Mouse (Mus musculus) liver, embryonic 14.5 days (tissue): ENCODE data around the gene Ncan. TPM values are rescaled to one million over a fixed set of nuclear protein-coding genes. Genes with fewer than 3 reads are reported as not detected.

Experiments
- ATAC-seq: fragments of 200-750 bp; cut with Nextera tagmentation; 2 replicates; pipeline ENCODE4 v1.8.0; 2017; ENCODE audit warnings: moderate number of reproducible peaks, mild to moderate bottlenecking, moderate library complexity; ENCODE audit not compliant: insufficient read depth
- DNase-seq, 3 experiments: peaks; one replicate each; pipeline ENCODE4 v3.0.0-alpha.2; 2012 to 2013; ENCODE audit warnings: low read depth in 3 of 3, low spot score in 3 of 3
- H3K27ac ChIP-seq: fragments of 300-500 bp; sonication (generic); 2 replicates; pipeline ENCODE4 v1.5.1; 2014; ENCODE audit warnings: moderate library complexity, mild to moderate bottlenecking, control low read depth, inconsistent platforms
- H3K27me3 ChIP-seq: fragments of 300-500 bp; sonication (generic); 2 replicates; pipeline ENCODE4 v1.6.1; 2014; ENCODE audit warnings: mild to moderate bottlenecking, low read length, moderate library complexity; ENCODE audit not compliant: control insufficient read depth, insufficient read depth
- H3K36me3 ChIP-seq: fragments of 300-500 bp; sonication (generic); replicated peaks from 2 replicates; pipeline ENCODE4 v1.6.1; 2014; ENCODE audit warnings: low read depth; ENCODE audit not compliant: control insufficient read depth, insufficient read depth
- H3K4me1 ChIP-seq, 2 experiments: fragments of 200-500 bp in 1 of 2; fragments of 300-500 bp in 1 of 2; sonication (generic) in 1 of 2; replicated peaks; 2 replicates each; pipeline ENCODE4 v1.6.1; 2012 to 2014; ENCODE audit warnings: antibody characterized with exemption in 1 of 2, inconsistent platforms in 1 of 2, low read length in 1 of 2; ENCODE audit not compliant: control insufficient read depth in 2 of 2, insufficient read depth in 2 of 2
- H3K4me2 ChIP-seq: fragments of 300-500 bp; sonication (generic); 2 replicates; pipeline ENCODE4 v1.6.1; 2014; ENCODE audit warnings: low read depth, mild to moderate bottlenecking, control low read depth, moderate library complexity
- H3K4me3 ChIP-seq, 2 experiments: fragments of 200-500 bp in 1 of 2; fragments of 300-500 bp in 1 of 2; sonication (generic) in 1 of 2; 2 replicates each; pipeline ENCODE4 v1.5.1; 2012 to 2014; ENCODE audit warnings: low read depth in 2 of 2, low read length in 2 of 2, mild to moderate bottlenecking in 2 of 2, control low read depth in 1 of 2, inconsistent platforms in 1 of 2, moderate library complexity in 1 of 2; ENCODE audit not compliant: insufficient read depth in 1 of 2
- H3K9ac ChIP-seq: fragments of 300-500 bp; sonication (generic); replicated peaks from 2 replicates; pipeline ENCODE4 v1.6.1; 2014; ENCODE audit warnings: mild to moderate bottlenecking, control low read depth, moderate library complexity
- H3K9me3 ChIP-seq: fragments of 300-500 bp; sonication (generic); 2 replicates; pipeline ENCODE4 v1.6.1; 2016; ENCODE audit warnings: low read length, mixed read lengths; ENCODE audit not compliant: control insufficient read depth
- EP300 ChIP-seq: IDR thresholded peaks from 2 replicates; pipeline ENCODE4 v1.6.1; 2016; ENCODE audit warnings: antibody characterized with exemption, low read depth
- WGBS: fragments of 180-500 bp; shearing (Covaris S2); extraction: QIAGEN DNeasy Blood & Tissue Kit; methylation state at CpG from one replicate; pipeline ENCODE4 v1.1.7; 2014; ENCODE audit not compliant: insufficient replicate concordance; 5-methylcytosine and 5-hydroxymethylcytosine counted together
- microRNA-seq: library from miRNA; unstranded; fragments of <30 nt; microRNA quantifications from one replicate; pipeline ENCODE4, GENCODE M21; 2016
- polyA plus RNA-seq, 2 experiments: library from polyadenylated mRNA; depleted of rRNA in 1 of 2; stranded (reverse) in 1 of 2; unstranded in 1 of 2; fragments of >200 nt; fragmentation: Nextera tagmentation in 1 of 2; extraction: Ambion mirVana in 1 of 2; gene quantifications; 2 replicates each; pipeline versions ENCODE4 v1.2.1 to v1.2.3; 2012 to 2014

The Ncan gene
- polyA plus RNA-seq, 2 experiments = 0.01 TPM; not detected in 1

DNA sequence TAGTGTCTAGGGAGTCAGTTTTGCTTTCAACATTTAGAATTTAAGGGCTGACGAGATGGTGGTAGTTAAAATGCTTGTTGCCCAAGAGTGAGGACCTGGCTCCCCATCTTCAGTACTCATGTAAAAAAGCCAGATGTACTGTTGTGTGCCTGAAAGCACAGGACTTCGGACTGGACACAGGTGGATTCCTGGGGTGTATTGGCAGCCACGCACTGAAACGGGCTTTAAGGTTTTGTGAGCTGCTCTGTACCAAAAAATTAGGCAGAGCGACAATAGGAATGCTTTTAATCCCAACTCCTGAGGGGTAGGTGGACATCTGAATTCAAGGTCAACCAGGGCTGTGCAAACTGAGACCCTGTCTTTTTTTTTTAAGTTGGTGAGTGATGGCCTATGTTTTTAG is 76.7 kb downstream of the Ncan start:
- Histone ChIP-seq H3K27ac (no peak overlapping the region), H3K4me2 (peak overlapping the region; percentile 93), H3K27me3 (no peaks in the 10 kb centered on the region), H3K4me3 (peak overlapping the region in 1 of 2 experiments; percentile 83; a peak in 2 of 4 replicates), H3K9ac (peak overlapping the region; percentile 85), H3K9me3 (no peaks in the 10 kb centered on the region), H3K36me3 (peaks cover 4% of the 10 kb centered on the region; the same call in 1 of the 2 replicates), H3K4me1 (peaks cover 19 to 29% of the 10 kb centered on the region in 2 experiments)
- no peak for ATAC-seq
- 64% methylated on average over 5 of the region's 5 CpGs for WGBS
- no peak for DNase-seq
- TF ChIP-seq EP300 = no peak

Small RNAs within 50 kb of the gene (microRNA-seq; reads per million reads assigned to microRNA genes)
- not detected for gene Mir7066

Other genes with a start within 250 kb of the Ncan start
- gene Cilp2, start 233.2 kb downstream of the Ncan start, polyA plus RNA-seq (2012; rRNA removed) = 0.03 and 0.04 TPM in 2 replicates
- gene Cilp2, start 233.2 kb downstream of the Ncan start, polyA plus RNA-seq (2014; fragmentation: Nextera tagmentation; extraction: Ambion mirVana) = 0.03 TPM in 1 of 2 replicates, not detected in the other
- gene Tssk6, start 218.7 kb downstream of the Ncan start, polyA plus RNA-seq (2012; rRNA removed) = 0.41 and 0.50 TPM in 2 replicates
- gene Tssk6, start 218.7 kb downstream of the Ncan start, polyA plus RNA-seq (2014; fragmentation: Nextera tagmentation; extraction: Ambion mirVana) = 1.7 and 1.9 TPM in 2 replicates
- 26.2 and 44.8 TPM in 2 replicates for gene Ndufa13, start 218.3 kb downstream of the Ncan start, polyA plus RNA-seq (2012; rRNA removed)
- gene Ndufa13, start 218.3 kb downstream of the Ncan start, polyA plus RNA-seq (2014; fragmentation: Nextera tagmentation; extraction: Ambion mirVana) = 109 and 113 TPM in 2 replicates
- gene Yjefn3, start 218.2 kb downstream of the Ncan start, polyA plus RNA-seq (2012; rRNA removed) = 0.30 and 0.36 TPM in 2 replicates
- 0.77 and 0.79 TPM in 2 replicates for gene Yjefn3, start 218.2 kb downstream of the Ncan start, polyA plus RNA-seq (2014; fragmentation: Nextera tagmentation; extraction: Ambion mirVana)
- gene Gatad2a, start 124.5 kb downstream of the Ncan start, polyA plus RNA-seq (2012; rRNA removed) = 18.3 and 19.2 TPM in 2 replicates
- gene Gatad2a, start 124.5 kb downstream of the Ncan start, polyA plus RNA-seq (2014; fragmentation: Nextera tagmentation; extraction: Ambion mirVana) = 22.7 and 32.9 TPM in 2 replicates
- gene Mau2, start 78.1 kb downstream of the Ncan start, polyA plus RNA-seq (2012; rRNA removed) = 19.2 and 19.4 TPM in 2 replicates
- 15.6 and 19.6 TPM in 2 replicates for gene Mau2, start 78.1 kb downstream of the Ncan start, polyA plus RNA-seq (2014; fragmentation: Nextera tagmentation; extraction: Ambion mirVana)
- gene Sugp1, start 78.1 kb downstream of the Ncan start, polyA plus RNA-seq (2012; rRNA removed) = 4.7 and 6.2 TPM in 2 replicates
- 8.8 and 10.3 TPM in 2 replicates for gene Sugp1, start 78.1 kb downstream of the Ncan start, polyA plus RNA-seq (2014; fragmentation: Nextera tagmentation; extraction: Ambion mirVana)
- 1.2 and 1.3 TPM in 2 replicates for gene Tm6sf2, start 47.9 kb downstream of the Ncan start, polyA plus RNA-seq (2012; rRNA removed)
- 0.85 and 1.3 TPM in 2 replicates for gene Tm6sf2, start 47.9 kb downstream of the Ncan start, polyA plus RNA-seq (2014; fragmentation: Nextera tagmentation; extraction: Ambion mirVana)
- 0.05 and 0.06 TPM in 2 replicates for gene Hapln4, start 37.4 kb downstream of the Ncan start, polyA plus RNA-seq (2012; rRNA removed)
- gene Hapln4, start 37.4 kb downstream of the Ncan start, polyA plus RNA-seq (2014; fragmentation: Nextera tagmentation; extraction: Ambion mirVana) = not detected in 2 replicates
- gene Nr2c2ap, start 10.5 kb upstream of the Ncan start, polyA plus RNA-seq (2012; rRNA removed) = 9.3 and 11.1 TPM in 2 replicates
- gene Nr2c2ap, start 10.5 kb upstream of the Ncan start, polyA plus RNA-seq (2014; fragmentation: Nextera tagmentation; extraction: Ambion mirVana) = 11.8 and 12.0 TPM in 2 replicates
- 5.3 and 6.4 TPM in 2 replicates for gene Rfxank, start 18.3 kb upstream of the Ncan start, polyA plus RNA-seq (2012; rRNA removed)
- 6.1 and 7.0 TPM in 2 replicates for gene Rfxank, start 18.3 kb upstream of the Ncan start, polyA plus RNA-seq (2014; fragmentation: Nextera tagmentation; extraction: Ambion mirVana)
- 27.0 and 27.1 TPM in 2 replicates for gene Borcs8, start 18.6 kb upstream of the Ncan start, polyA plus RNA-seq (2012; rRNA removed)
- 25.1 and 25.4 TPM in 2 replicates for gene Borcs8, start 18.6 kb upstream of the Ncan start, polyA plus RNA-seq (2014; fragmentation: Nextera tagmentation; extraction: Ambion mirVana)
- 0.03 and 0.04 TPM in 2 replicates for gene Mef2b, start 18.8 kb upstream of the Ncan start, polyA plus RNA-seq (2012; rRNA removed)
- not detected in 2 replicates for gene Mef2b, start 18.8 kb upstream of the Ncan start, polyA plus RNA-seq (2014; fragmentation: Nextera tagmentation; extraction: Ambion mirVana)
- gene Tmem161a, start 51.5 kb upstream of the Ncan start, polyA plus RNA-seq (2012; rRNA removed) = 33.0 and 38.0 TPM in 2 replicates
- gene Tmem161a, start 51.5 kb upstream of the Ncan start, polyA plus RNA-seq (2014; fragmentation: Nextera tagmentation; extraction: Ambion mirVana) = 15.6 TPM in 2 replicates
- gene Slc25a42, start 91.4 kb upstream of the Ncan start, polyA plus RNA-seq (2012; rRNA removed) = 14.7 and 16.1 TPM in 2 replicates
- gene Slc25a42, start 91.4 kb upstream of the Ncan start, polyA plus RNA-seq (2014; fragmentation: Nextera tagmentation; extraction: Ambion mirVana) = 3.3 and 4.5 TPM in 2 replicates
- 14.1 and 17.3 TPM in 2 replicates for gene Sugp2, start 113.4 kb upstream of the Ncan start, polyA plus RNA-seq (2012; rRNA removed)
- 7.5 and 9.9 TPM in 2 replicates for gene Sugp2, start 113.4 kb upstream of the Ncan start, polyA plus RNA-seq (2014; fragmentation: Nextera tagmentation; extraction: Ambion mirVana)
- 12.4 and 13.5 TPM in 2 replicates for gene Armc6, start 113.6 kb upstream of the Ncan start, polyA plus RNA-seq (2012; rRNA removed)
- 10.5 and 12.0 TPM in 2 replicates for gene Armc6, start 113.6 kb upstream of the Ncan start, polyA plus RNA-seq (2014; fragmentation: Nextera tagmentation; extraction: Ambion mirVana)
- gene Homer3, start 162.0 kb upstream of the Ncan start, polyA plus RNA-seq (2012; rRNA removed) = 5.5 and 6.5 TPM in 2 replicates
- gene Homer3, start 162.0 kb upstream of the Ncan start, polyA plus RNA-seq (2014; fragmentation: Nextera tagmentation; extraction: Ambion mirVana) = 3.9 and 4.2 TPM in 2 replicates
- gene Ddx49, start 181.6 kb upstream of the Ncan start, polyA plus RNA-seq (2012; rRNA removed) = 17.9 and 20.3 TPM in 2 replicates
- gene Ddx49, start 181.6 kb upstream of the Ncan start, polyA plus RNA-seq (2014; fragmentation: Nextera tagmentation; extraction: Ambion mirVana) = 20.8 and 22.3 TPM in 2 replicates
- 138 and 180 TPM in 2 replicates for gene Cope, start 181.6 kb upstream of the Ncan start, polyA plus RNA-seq (2012; rRNA removed)
- 164 and 171 TPM in 2 replicates for gene Cope, start 181.6 kb upstream of the Ncan start, polyA plus RNA-seq (2014; fragmentation: Nextera tagmentation; extraction: Ambion mirVana)
- 0.09 and 0.14 TPM in 2 replicates for gene Cers1, start 194.9 kb upstream of the Ncan start, polyA plus RNA-seq (2012; rRNA removed)
- gene Cers1, start 194.9 kb upstream of the Ncan start, polyA plus RNA-seq (2014; fragmentation: Nextera tagmentation; extraction: Ambion mirVana) = not detected in 2 replicates
- gene Gdf1, start 208.9 kb upstream of the Ncan start, polyA plus RNA-seq (2012; rRNA removed) = 0.16 and 0.22 TPM in 2 replicates
- not detected in 2 replicates for gene Gdf1, start 208.9 kb upstream of the Ncan start, polyA plus RNA-seq (2014; fragmentation: Nextera tagmentation; extraction: Ambion mirVana)
- 12.3 and 14.1 TPM in 2 replicates for gene Upf1, start 232.4 kb upstream of the Ncan start, polyA plus RNA-seq (2012; rRNA removed)
- gene Upf1, start 232.4 kb upstream of the Ncan start, polyA plus RNA-seq (2014; fragmentation: Nextera tagmentation; extraction: Ambion mirVana) = 9.3 and 11.6 TPM in 2 replicates